Mouse (Mus musculus): ENCODE data around the gene Eapp.
A peak's percentile ranks its signal among the peaks of the same experiment; 100 is the strongest.
"Not testable (repeated sequence)": the region's sequence is repeated elsewhere in the genome, so short reads cannot be mapped to it uniquely, and the experiment has no call there.

Eapp gene

GRCm38 (mm10) chr12:54695511-54696241 lies at the start of gene Eapp:
Eapp (minus strand) TSS chr12:54695897.
- peak; percentile 97 for DNase-seq (ENCODE audit: low read depth)

- DNase-seq (ENCODE audit: low read depth) = not testable (repeated sequence)
Measured at GRCm38 (mm10) chr12:54738661-54739243, 43.1 kb upstream of the Eapp start.

- DNase-seq (ENCODE audit: low read depth) = not testable (repeated sequence)
Measured at GRCm38 (mm10) chr12:54737891-54738660, 42.4 kb upstream of the Eapp start.

GRCm38 (mm10) chr12:54734307-54735131 lies 38.8 kb upstream of the Eapp start:
- DNase-seq (ENCODE audit: low read depth) = not testable (repeated sequence)

- DNase-seq (ENCODE audit: low read depth) = not testable (repeated sequence)
Measured at GRCm38 (mm10) chr12:54729140-54730059, 33.7 kb upstream of the Eapp start.

- DNase-seq (ENCODE audit: low read depth) = not testable (repeated sequence)
Measured at GRCm38 (mm10) chr12:54718871-54719786, 23.4 kb upstream of the Eapp start.

- not testable (repeated sequence) for DNase-seq (ENCODE audit: low read depth)
Measured at GRCm38 (mm10) chr12:54717516-54717915, 21.8 kb upstream of the Eapp start.

- DNase-seq (ENCODE audit: low read depth) = not testable (repeated sequence)
Measured at GRCm38 (mm10) chr12:54713822-54714626, 18.3 kb upstream of the Eapp start.

- not testable (repeated sequence) for DNase-seq (ENCODE audit: low read depth)
Measured at GRCm38 (mm10) chr12:54710494-54710879, 14.8 kb upstream of the Eapp start.

- not testable (repeated sequence) for DNase-seq (ENCODE audit: low read depth)
Measured at GRCm38 (mm10) chr12:54709691-54710493, 14.2 kb upstream of the Eapp start.

- no peak for DNase-seq (ENCODE audit: low read depth)
Measured at GRCm38 (mm10) chr12:54699394-54699793, 3.7 kb upstream of the Eapp start.

GRCm38 (mm10) chr12:54697791-54698250 lies 2.1 kb upstream of the Eapp start:
- no peak for DNase-seq (ENCODE audit: low read depth)

GRCm38 (mm10) chr12:54697003-54697597 lies 1.4 kb upstream of the Eapp start:
- DNase-seq (ENCODE audit: low read depth) = peak; percentile 93

GRCm38 (mm10) chr12:54696242-54697002 lies 725 bp upstream of the Eapp start:
- peak; percentile 98 for DNase-seq (ENCODE audit: low read depth)

GRCm38 (mm10) chr12:54694847-54695510 lies 718 bp downstream of the Eapp start:
- DNase-seq (ENCODE audit: low read depth) = no peak

- no peak for DNase-seq (ENCODE audit: low read depth)
Measured at GRCm38 (mm10) chr12:54689082-54689481, 6.6 kb downstream of the Eapp start.

All from 416B (cell line).